Mouse (Mus musculus): ENCODE measurements around the gene Vmn2r96. TPM values are rescaled to one million over a fixed set of nuclear protein-coding genes. Genes with fewer than 3 reads are reported as not detected.
"Not testable (repeated sequence)": the region's sequence is repeated elsewhere in the genome, so short reads cannot be mapped to it uniquely, and the experiment has no call there.

The Vmn2r96 gene
- total RNA-seq (2021) (not detected), polyA plus RNA-seq (2012; rRNA removed) (not detected in 2 replicates)
- long read RNA-seq = 0 reads

DNA sequence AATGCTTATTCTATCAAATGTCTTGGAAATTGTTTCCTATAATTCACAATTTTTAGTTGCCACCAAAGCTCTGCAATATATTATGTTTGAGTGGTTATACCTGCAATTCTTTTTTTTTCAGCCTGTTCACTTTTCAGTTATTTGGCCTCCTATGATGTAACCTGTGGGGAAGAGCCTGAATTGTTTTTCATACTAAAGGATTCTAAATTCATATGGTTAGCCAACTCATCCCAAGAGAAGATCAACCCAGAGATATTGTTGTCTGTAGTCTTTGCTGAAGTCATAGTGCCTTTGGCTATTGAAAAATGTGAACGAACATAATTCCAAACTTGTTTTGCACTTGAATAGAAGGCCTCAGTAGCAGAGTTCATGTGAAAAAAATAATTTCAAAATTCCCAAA is at the start of gene Vmn2r96:
Vmn2r96 (plus strand) TSS at position 301 of the 400 bp plus-strand sequence.
- H3K27me3 ChIP-seq (ENCODE audit: control insufficient read depth, insufficient read depth, low read length); H3K9ac ChIP-seq (ENCODE audit: low read depth, low read length); H3K4me1 ChIP-seq (ENCODE audit: control insufficient read depth, insufficient read depth, low read length); H3K27ac ChIP-seq; H3K4me3 ChIP-seq; DNase-seq; H3K79me2 ChIP-seq (replicated peaks; ENCODE audit: control insufficient read depth, insufficient read depth, low read length); intact Hi-C loops (cut with DNase I); H3K36me3 ChIP-seq (ENCODE audit: control insufficient read depth, insufficient read depth, low read length): not testable (repeated sequence)
- WGBS = 69% methylated on average over 1 of the region's 1 CpGs

DNA sequence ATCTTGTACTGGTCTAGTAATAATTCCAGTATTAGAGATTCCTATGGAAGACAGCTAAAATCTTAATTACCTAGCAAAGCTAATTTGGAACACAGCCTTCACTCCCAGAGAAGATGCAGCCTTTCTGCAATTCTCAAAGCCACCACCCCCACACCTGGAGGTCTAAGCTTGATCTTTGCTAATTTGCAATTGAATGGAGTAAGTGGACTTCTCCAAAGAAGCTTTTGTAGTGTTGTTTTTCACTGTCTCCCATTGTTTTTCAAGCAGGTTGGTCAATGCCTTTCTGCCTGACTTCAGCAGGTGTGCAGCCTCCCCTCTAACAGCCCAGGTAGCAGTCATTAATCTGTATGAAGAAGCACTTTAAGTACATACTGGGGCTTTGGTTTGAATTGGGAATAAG is 49.6 kb upstream of the Vmn2r96 start:
- TF ChIP-seq POLR2A (IDR thresholded peaks at IDR 0.05; ENCODE audit: insufficient read depth, low read depth, low read length) (no peak), CTCF (IDR thresholded peaks at IDR 0.05) (no peak), EP300 (IDR thresholded peaks at IDR 0.05; ENCODE audit: insufficient read depth, low read depth, low read length) (no peak)
- Histone ChIP-seq H3K27ac (no peak overlapping the region), H3K4me3 (no peak overlapping the region), H3K9ac (ENCODE audit: low read depth, low read length) (no peak overlapping the region), H3K79me2 (replicated peaks; ENCODE audit: control insufficient read depth, insufficient read depth, low read length) (no peaks in the 10 kb centered on the region), H3K36me3 (ENCODE audit: control insufficient read depth, insufficient read depth, low read length) (no peaks in the 10 kb centered on the region), H3K27me3 (ENCODE audit: control insufficient read depth, insufficient read depth, low read length) (no peaks in the 10 kb centered on the region), H3K4me1 (ENCODE audit: control insufficient read depth, insufficient read depth, low read length) (no peaks in the 10 kb centered on the region)
- no peak for DNase-seq
- intact Hi-C loops (cut with DNase I) = no loop called here

- DNase-seq = no peak
- Histone ChIP-seq H3K9ac (ENCODE audit: low read depth, low read length) (no peak overlapping the region), H3K27me3 (ENCODE audit: control insufficient read depth, insufficient read depth, low read length) (no peaks in the 10 kb centered on the region), H3K27ac (no peak overlapping the region), H3K79me2 (replicated peaks; ENCODE audit: control insufficient read depth, insufficient read depth, low read length) (no peaks in the 10 kb centered on the region), H3K4me1 (ENCODE audit: control insufficient read depth, insufficient read depth, low read length) (no peaks in the 10 kb centered on the region), H3K36me3 (ENCODE audit: control insufficient read depth, insufficient read depth, low read length) (no peaks in the 10 kb centered on the region), H3K4me3 (no peak overlapping the region)
- TF ChIP-seq CTCF (IDR thresholded peaks at IDR 0.05) (no peak), EP300 (IDR thresholded peaks at IDR 0.05; ENCODE audit: insufficient read depth, low read depth, low read length) (no peak), POLR2A (IDR thresholded peaks at IDR 0.05; ENCODE audit: insufficient read depth, low read depth, low read length) (no peak)
- intact Hi-C loops (cut with DNase I) = no loop called here
- 61% methylated on average over 1 of the region's 1 CpGs for WGBS
Measured at GRCm38 (mm10) chr17:18523991-18524390, 49.0 kb upstream of the Vmn2r96 start.

GRCm38 (mm10) chr17:18558212-18559158 is 14.5 kb upstream of the Vmn2r96 start:
- 83% methylated on average over 31 of the region's 31 CpGs for WGBS
- intact Hi-C loops (cut with DNase I); H3K27ac ChIP-seq; H3K27me3 ChIP-seq (ENCODE audit: control insufficient read depth, insufficient read depth, low read length); H3K4me3 ChIP-seq; H3K79me2 ChIP-seq (replicated peaks; ENCODE audit: control insufficient read depth, insufficient read depth, low read length); H3K4me1 ChIP-seq (ENCODE audit: control insufficient read depth, insufficient read depth, low read length); H3K36me3 ChIP-seq (ENCODE audit: control insufficient read depth, insufficient read depth, low read length); H3K9ac ChIP-seq (ENCODE audit: low read depth, low read length): not testable (repeated sequence)
- peak in 1 of 2 experiments; percentile 12 for DNase-seq

GRCm38 (mm10) chr17:18566186-18566585 is 6.8 kb upstream of the Vmn2r96 start:
- 87% methylated on average over 17 of the region's 17 CpGs for WGBS
- H3K4me1 ChIP-seq (ENCODE audit: control insufficient read depth, insufficient read depth, low read length); DNase-seq; H3K4me3 ChIP-seq; H3K27me3 ChIP-seq (ENCODE audit: control insufficient read depth, insufficient read depth, low read length); H3K79me2 ChIP-seq (replicated peaks; ENCODE audit: control insufficient read depth, insufficient read depth, low read length); intact Hi-C loops (cut with DNase I); H3K36me3 ChIP-seq (ENCODE audit: control insufficient read depth, insufficient read depth, low read length); H3K9ac ChIP-seq (ENCODE audit: low read depth, low read length); H3K27ac ChIP-seq: not testable (repeated sequence)

DNA sequence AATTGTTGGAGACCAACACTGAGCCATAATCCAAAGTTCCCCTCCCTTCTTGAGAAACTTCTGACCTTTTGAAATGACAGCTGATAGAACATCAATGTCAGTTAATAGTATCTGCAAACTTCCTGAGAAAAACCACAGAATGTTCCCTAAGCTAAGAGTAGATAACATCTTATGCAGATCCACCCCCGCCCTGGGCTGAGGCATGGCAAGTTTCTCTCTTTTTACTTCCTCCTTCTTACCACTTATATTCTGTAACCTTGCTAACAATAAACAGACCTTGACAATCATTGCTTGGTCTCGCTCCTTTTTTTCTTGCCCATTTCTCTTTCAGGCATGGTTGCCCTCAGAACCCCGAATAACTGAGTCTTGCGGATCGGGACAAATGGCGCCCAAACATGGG is 42.2 kb downstream of the Vmn2r96 start:
- H3K4me1 ChIP-seq (ENCODE audit: control insufficient read depth, insufficient read depth, low read length); intact Hi-C loops (cut with DNase I); H3K36me3 ChIP-seq (ENCODE audit: control insufficient read depth, insufficient read depth, low read length); H3K4me3 ChIP-seq; H3K27ac ChIP-seq; H3K27me3 ChIP-seq (ENCODE audit: control insufficient read depth, insufficient read depth, low read length); H3K9ac ChIP-seq (ENCODE audit: low read depth, low read length); DNase-seq; H3K79me2 ChIP-seq (replicated peaks; ENCODE audit: control insufficient read depth, insufficient read depth, low read length): not testable (repeated sequence)
- 74% methylated on average over 6 of the region's 6 CpGs for WGBS

Data from heart, adult 2 months (tissue).